Mouse (Mus musculus): ENCODE data around the gene Upf3a.
"Not testable (repeated sequence)": the region's sequence is repeated elsewhere in the genome, so short reads cannot be mapped to it uniquely, and the experiment has no call there.

Upf3a gene

DNA sequence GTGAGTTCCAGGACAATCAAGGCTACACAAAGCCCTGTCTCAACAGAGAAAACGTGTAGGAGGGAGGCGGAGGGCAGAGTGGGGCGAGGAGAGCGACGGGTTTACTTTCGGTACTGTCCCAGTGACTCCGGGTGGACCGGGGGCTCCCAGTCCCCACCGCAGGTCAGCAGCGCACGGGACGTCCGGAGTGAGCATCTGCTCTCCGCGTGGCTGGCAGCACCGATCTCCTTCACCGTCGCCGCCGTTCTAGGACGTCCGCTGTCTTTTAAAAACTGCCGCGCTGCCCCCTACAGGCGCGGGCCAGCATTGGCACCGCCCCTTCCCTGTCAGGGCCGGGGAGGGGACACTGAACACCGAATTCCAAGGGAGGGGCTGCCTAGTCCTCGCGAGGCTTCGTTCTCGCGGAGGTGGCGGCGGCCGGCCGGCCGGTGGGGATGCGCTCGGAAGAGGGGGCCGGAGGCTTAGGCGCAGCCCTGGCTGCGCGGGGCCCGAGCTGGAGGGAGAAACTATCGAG, at the start of gene Upf3a:
Upf3a (plus strand) TSS at position 366 of the 514 bp plus-strand sequence.
- in situ Hi-C loops (cut with MboI, MseI), result loop anchor here (10.0 kb wide), 1 partner anchor 89 kb away; no protein-coding TSS in a partner anchor

DNA sequence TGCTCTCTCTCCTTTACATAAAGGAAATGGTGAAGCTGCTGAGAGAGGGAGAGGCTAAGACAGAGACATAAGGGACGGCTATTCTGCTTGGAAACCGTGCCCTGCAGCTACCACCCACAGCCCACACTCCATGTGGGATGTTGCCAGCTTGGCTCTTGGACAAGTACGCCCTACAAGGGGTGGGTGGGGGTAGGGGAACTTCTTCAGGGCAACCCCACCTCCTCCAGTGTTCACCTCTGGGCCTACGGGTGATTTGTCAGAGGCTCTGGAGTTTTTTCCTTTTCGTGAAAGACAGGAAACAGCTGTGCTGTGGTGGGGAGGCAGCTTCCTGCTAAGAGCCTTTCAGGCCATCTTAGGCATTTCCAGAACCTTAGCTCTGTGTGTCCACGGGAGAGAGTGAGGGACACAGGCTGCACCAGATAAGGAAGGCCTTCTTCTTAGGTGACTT, 45.1 kb upstream of the Upf3a start:
- in situ Hi-C loops (cut with MboI, MseI), result no loop called here

DNA sequence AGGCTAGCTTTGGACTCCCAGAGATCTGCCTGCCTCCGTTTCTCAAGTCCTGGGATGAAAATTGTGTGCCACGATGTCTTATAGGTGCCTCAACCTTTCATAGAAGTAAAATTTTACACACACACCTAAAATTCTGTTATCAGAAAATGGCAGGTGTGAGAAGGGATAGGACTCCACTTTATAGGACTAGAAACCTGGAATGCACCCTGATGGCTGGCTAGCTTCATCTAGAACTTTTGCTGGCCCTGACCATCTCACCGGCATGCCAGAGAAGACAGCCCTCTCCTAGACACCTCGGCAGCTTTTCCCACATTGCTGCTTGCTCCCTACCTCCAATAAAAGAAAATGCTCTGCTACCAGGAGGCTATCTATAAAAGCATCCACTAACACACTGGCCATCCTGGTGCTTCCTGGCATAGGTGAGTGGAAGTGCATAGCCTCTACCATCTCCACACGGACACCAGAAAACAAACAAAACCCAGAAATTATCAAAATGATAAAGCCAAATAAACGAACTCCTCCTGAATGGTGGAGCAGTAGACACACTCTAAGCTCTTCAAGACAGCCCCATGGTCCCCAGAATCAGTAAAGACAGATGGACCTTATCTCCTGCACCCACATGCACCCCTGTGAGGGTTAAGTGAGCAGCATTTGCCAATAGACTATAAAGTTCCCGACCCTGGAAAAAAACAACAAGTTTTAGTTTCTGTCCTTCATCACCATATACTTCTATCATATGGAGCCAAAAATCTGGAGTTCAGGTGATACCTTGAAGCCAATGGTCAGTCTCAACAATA, 44.4 kb upstream of the Upf3a start:
- in situ Hi-C loops (cut with MboI, MseI), result no loop called here

DNA sequence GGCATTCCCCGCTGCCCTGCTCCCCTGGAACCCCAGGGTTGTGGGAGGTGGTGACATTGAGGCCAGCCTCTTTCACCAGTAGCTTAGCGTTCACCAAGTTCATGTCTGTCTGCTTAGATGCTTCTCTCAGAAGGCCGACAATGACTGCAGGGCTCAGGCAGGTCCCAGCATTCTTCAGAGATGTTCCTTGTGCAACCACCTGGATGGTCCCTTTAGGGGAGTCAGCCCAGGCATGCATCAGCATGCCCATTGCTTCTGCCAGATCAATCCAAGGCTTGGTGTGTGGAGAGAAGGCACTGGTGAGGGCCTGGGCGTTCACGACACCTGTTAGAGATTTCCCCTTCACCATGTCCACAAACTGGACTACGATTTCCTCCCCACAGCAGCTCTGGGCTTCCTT, 39.2 kb upstream of the Upf3a start:
- in situ Hi-C loops (cut with MboI, MseI), result not testable (repeated sequence)

DNA sequence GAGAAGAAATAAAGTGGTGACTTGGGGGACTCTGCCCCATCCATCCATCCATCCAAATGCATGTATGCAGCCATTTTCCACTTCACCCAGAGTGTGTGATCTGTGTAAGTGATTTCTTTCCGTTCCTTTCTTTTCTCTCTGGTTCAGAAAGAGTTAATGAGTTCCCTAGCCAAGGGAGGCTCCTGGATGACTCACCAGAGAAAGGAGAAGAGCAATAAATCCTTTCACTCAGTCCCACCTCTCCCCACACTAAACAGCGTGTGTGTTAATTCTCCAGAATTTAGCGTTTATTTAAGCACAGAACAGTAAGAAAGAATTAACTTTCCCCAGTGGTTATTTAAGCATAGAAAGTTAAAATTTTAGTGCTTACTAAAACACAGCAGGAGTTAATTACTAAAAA, 37.8 kb upstream of the Upf3a start:
- in situ Hi-C loops (cut with MboI, MseI), result no loop called here

DNA sequence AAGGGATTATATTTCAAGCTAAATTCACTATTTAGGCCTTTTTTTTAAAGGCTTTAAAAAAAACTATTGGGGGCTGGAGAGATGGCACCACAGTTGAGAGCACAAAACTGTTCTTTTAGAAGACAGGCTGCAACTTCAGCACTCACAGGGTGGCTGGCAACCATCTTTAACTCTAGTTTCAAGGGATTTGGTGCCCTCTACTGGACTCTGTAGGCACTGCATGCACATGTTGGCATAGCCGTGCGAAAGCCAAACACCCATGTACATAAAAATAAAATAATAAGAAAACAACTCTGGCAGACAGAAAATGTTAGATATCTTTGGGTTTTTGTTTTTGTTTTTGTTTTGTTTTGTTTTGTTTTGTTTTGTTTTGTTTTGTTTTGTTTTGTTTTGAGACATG, 31.7 kb upstream of the Upf3a start:
- in situ Hi-C loops (cut with MboI, MseI), result loop anchor here (5.0 kb wide), 1 partner anchor 196 kb away; no protein-coding TSS in a partner anchor

DNA sequence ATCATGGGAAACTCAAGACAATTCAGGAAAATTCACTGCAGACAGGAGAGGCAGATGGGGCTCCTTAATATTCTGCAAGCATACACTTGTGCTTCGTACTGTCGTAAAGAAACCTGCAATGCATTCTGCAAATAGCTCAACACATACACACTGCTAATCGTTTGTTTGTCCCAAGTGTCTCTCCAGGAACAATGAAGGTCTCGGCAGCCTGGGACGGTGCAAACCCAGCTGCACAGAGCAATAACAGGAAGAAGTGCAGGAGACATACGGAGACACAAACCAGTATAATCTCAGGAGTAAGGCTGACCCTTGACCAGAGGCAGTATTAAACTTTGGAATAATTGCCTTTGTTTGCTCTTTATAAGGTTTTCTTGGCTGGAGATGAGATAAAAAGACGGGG, 28.9 kb upstream of the Upf3a start:
- in situ Hi-C loops (cut with MboI, MseI), result loop anchor here (5.0 kb wide), 1 partner anchor 79 kb away; the partner anchor contains the start of gene Rasa3

DNA sequence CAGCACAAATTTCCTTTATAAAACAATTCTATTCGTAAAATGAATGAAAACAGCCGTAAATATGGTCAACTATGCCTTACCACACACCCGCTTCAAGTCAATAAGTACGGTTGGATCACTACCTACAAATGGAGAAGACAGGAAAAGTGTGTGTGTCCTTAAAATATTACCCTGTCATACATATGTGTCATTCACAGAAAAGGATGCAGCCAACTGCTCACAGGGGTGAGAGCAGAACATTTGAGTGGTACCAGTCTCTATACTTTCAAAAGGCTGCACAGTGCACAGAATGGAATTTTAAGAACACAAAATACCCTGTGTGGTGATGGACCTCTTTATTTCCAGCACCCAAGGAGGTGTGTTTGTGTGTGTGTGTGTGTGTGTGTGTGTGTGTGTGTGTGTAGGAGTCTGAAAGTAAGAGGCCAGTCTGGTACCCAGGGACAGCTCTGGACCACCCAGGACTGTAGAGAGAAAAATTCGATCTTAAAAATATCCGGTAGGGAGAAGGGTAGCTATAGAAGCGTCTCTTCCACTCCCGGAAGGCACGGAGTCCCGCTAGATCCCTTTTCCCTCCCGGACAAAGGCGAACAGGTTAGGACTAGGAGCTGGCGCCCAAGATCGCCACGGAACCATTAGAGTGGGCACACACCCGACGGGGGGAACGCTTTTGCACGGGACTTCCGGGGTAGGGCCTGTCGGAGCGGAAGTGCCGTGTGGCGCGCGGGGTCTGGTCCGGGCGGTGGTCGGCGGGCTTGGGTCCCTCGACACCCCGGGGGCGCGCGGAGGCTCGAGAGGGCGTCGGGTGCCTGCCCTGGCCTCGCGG, 28.2 kb upstream of the Upf3a start, which contains the start of gene Cdc16:
Cdc16 (plus strand) TSS at position 695 of the 823 bp plus-strand sequence.
- in situ Hi-C loops (cut with MboI, MseI), result loop anchor here (5.0 kb wide), 1 partner anchor 80 kb away; the partner anchor contains the start of gene Rasa3

DNA sequence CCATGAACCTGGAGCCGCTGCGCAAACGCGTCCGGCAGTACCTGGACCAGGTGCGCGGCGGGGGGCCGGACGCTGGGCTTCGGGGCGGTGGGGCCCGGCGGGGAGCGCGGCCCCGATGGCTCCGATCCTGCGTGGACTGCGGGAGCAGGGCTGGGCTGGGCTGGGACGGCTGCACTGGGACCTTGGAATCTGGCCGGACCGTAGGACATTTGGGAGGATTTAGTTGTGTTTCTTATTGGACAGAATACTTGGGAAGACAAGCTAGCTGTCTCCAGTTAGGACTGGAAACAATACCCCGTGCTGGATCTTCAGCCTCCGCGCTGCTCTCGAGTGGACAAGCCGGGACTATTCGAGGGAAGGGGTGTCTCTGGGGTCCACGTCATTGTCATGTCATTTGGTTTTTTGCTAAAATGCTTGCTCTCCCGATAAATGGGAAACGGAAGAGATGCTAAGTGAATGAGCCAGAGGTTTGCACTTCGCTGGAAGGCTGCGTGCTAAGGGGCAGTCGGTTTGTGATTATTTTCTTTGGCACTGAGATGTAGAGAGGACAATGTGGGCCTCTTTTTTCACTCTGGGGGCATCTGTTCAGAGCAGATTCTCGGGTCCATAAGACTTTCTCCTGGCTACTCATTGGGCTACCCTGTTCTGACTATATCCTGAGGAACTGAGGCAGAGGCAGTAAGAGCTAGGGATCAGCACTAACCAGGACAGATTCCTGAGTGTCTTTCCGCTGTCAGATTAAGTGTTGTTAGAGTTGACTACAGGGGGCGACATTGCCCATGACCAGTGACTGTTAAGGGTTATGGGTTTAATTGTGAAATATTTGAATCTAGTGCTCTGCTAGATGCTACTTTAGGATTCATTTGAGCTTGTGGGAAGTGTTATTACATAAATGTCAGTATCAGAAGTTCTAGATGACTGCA, 27.3 kb upstream of the Upf3a start:
- in situ Hi-C loops (cut with MboI, MseI), result loop anchor here (5.0 kb wide), 1 partner anchor 81 kb away; the partner anchor contains the start of gene Rasa3

DNA sequence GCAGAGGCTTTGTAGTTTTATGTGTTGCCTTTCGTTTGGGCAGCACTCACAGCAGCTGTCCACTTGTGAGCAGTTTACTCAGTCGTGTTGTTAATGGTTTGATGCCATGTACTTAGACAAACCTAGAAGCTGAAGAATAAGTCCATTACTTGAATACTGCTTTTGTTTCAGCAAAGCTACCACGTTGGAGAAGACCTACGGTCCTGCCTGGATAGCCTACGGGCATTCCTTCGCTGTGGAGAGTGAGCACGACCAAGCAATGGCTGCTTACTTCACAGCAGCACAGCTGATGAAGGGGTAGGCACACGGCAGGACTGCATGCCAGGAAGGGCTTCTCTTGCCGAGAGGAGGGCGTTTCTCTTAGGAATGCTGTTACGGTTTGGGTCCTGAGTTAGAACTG, 16.2 kb upstream of the Upf3a start:
- in situ Hi-C loops (cut with MboI, MseI), result loop anchor here (10.0 kb wide), 1 partner anchor 394 kb away; no protein-coding TSS in a partner anchor

DNA sequence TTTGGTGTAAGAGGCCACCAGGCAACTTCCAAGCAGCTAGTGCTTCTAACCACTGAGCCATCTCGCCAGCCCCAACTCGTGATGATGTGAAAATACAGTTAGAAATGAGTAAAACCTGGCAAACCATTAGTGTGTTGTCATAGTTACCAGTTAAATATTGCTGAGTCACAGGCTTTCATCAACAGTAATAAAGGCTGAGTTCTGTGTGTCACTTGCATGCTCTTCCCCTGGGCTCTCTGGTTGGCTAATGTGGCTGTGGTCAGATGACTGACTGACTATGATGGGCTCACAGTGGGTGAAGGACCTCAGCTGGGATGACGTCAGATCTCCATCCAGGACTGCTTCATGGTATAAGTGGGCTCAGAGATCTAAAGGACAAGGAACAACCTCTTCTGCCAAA, 4.9 kb upstream of the Upf3a start:
- in situ Hi-C loops (cut with MboI, MseI), result loop anchor here (10.0 kb wide), 1 partner anchor 94 kb away; no protein-coding TSS in a partner anchor

DNA sequence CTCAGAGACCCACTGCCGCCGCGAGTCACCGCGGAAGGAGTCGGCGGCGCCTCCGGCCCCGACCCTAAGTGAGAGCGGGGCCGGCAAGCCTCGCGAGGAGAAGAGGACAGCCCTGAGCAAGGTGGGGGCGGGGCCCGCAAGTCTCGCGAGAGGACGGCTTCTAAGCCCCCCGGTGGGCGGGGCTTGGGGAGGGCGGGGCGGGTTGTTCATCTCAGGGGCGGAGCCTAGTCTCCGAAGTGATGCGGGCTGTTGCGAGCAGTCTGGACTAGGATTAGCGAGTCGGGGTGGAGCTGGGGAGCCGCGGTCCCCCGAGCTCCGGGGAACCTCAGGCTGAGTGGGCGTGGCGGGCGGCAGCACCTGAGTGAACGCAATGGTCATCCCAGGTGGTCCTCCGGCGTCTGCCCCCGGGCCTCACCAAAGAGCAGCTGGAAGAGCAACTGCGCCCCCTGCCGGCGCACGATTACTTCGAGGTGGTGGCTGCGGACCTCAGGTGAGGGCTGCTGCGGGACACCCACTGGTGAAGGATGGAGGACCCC, 417 bp downstream of the Upf3a start:
- in situ Hi-C loops (cut with MboI, MseI), result loop anchor here (10.0 kb wide), 1 partner anchor 89 kb away; no protein-coding TSS in a partner anchor

DNA sequence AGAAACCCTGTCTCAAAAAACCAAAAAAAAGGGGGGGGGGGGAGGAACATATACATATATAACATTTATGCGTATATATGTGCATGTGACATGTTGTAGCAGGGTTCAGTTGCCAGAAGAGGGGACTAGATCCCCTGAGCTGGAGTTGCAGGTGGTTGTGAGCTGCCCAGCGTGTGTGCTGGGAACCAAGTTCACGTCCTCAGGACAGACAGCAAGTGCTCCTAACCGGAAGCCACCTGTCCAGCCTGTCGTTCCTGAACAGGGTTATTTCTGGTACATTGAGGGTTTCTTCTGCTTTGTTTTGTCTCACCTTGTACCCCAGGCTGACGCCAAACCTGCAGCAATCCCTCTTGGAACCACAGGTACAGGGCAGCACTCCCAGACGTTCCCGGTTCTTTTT, 4.2 kb downstream of the Upf3a start:
- in situ Hi-C loops (cut with MboI, MseI), result loop anchor here (10.0 kb wide), 1 partner anchor 85 kb away; no protein-coding TSS in a partner anchor

DNA sequence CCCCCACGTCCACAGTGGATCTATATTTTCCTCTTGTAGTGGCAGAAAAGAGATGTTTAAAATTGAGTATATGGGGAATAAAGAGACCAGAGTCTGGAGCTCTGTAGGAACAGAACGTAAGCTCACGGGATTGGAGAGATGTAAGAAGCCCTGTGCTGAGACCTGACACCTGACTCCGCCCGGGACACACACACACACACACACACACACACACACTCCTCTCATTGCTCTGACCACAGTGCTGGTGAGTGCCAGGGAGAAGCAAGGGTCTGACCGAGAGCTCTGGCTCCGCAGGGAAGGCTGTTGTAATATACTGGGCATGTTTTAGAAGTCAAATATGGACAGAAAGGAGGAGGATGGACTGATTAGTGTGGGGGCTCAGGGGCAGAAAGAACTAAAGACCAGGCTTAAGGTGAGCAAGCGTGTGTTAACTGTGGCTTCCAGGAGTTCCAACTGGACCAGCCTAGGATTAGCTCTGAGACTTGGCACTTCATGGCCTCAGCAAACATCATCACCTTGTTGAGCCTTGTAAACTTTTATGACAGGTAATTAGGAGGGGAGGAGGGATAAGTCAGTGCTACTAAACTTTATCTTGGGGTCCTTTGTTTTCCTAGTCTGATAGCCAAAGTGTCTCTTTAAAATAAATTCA, 7.8 kb downstream of the Upf3a start:
- in situ Hi-C loops (cut with MboI, MseI), result no loop called here

DNA sequence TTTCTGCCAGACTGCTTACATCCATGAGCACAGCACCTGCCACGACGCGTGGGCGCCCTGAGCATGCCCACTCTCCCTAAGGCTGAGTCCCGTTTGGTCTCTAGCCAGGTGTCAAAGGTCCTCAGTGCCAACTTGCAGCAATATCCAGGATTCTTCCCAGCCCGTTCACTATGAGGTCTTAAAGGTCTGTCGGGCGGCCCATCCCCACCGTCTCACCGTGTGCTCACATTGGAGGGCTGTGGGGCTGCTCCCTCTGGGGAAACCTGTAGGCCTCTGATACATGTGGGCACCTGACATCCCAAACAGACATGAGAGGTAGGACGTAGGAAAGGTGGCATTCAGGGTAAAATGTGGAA, 8.3 kb downstream of the Upf3a start:
- in situ Hi-C loops (cut with MboI, MseI), result no loop called here

DNA sequence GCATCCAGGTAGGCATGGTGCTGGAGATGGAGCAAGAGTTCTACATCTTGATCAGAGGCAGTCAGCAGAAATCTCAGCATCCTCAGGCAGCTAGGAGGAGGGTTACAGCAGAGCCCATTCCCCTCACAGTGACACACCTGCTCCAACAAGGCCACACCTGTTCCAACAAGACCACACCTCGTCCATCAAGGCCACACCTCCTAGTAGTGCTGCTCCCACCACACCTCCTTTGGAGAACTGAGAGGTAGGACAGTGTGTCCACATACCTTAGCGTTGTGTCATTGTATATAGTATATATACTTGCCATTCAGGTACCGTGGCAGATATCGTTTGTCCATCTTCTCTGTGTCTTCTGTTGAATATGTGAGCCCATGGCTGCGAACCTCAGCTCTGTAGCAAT, 12.3 kb downstream of the Upf3a start:
- in situ Hi-C loops (cut with MboI, MseI), result no loop called here

DNA sequence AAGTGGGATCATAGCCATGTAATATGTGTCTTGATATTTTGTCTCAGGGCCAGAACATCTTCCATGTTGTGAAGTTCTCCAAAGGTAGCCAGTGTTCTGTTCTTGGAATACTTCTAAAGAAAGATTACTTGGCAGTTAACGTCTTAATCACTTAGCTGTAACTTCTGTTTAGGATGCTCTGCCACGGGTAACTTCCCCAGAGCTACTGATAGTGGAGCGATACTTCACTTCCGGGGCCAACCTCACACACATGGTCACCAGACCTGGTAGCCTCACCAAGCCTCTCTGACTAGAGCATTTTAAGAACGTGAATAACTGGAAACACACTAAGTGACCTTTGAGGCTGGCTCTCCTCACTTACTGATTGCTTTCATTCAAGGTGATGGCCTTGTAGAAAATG, 14.2 kb downstream of the Upf3a start:
- in situ Hi-C loops (cut with MboI, MseI), result no loop called here

DNA sequence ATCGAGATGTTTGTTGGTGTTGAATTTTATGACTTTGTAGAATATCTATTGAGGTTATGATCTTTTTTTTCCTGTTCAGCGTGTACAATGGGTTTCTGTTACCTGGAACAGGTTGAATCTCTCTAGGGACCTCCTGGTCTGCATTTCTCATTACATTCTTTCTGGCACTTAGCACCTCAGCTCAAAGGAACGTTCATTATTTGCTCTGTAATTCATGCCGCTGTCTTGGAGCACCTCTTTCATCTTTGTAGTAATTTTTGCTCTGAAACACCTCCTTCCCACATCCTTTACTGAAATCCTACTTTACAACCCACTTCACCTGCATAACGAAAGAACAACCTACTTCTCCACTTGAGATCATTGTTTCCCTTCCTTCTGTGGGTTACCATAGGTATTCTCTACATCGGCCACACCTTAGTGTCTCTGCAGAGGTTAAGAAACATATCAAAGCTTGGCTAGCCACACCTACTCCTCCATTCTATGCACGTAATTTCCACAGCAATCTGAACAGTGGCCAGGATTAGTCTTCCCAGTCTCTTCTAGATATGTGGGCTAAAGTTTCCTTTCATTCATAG, 43.3 kb downstream of the Upf3a start:
- in situ Hi-C loops (cut with MboI, MseI), result no loop called here

DNA sequence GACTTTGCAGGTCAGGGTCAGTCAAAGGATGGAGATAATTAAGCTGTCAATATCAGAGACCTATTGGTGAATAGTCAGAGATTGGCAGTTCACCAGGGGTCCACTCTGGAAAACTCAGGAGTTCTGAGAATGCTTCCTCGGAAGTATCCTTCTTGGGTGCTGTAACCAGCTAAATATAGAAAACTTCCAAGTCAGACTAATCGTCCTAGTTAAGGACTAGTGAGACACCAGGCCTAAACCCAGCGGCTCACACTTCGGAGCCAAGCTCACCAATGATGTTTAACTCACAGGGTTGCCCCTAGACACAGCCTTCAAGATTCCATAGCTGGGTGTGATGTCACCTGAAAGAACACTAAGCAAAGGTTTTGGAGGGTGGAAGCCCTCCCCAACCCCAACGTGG, 52.9 kb downstream of the Upf3a start, which contains the start of gene AF366264:
AF366264 (minus strand) TSS at position 101 of the 400 bp plus-strand sequence.
- in situ Hi-C loops (cut with MboI, MseI), result not testable (repeated sequence)

DNA sequence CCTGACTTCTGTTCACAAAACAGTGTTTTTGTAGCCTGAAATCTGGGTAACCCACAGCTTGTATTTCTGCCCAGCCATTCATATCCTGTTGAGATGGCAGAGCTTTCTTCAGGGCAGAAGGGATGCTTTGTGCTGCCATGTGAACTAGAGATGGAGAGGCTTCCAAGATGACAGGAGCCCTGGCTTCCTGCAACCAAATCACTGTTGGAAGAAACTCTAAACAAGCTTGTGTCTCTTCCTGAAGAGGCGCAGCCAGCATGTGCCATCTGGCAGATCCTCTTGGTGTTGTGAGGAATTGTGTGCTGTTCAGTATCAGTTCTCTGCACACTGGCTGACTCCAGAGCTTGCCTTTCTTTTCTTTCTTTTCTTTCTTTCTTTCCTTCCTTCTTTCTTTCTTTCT, 57.9 kb downstream of the Upf3a start:
- in situ Hi-C loops (cut with MboI, MseI), result not testable (repeated sequence)

All from regulatory T cell (primary cell).